Mouse (Mus musculus) embryonic facial prominence, embryonic 10.5 days (tissue): ENCODE measurements at regions not wholly inside any gene's neighbourhood (a gene's known extent, or its start where the extent isn't known, plus 50 kb on each side); places are given as distances from the start of the nearest gene placed in this dataset. TPM values are rescaled to one million over a fixed set of nuclear protein-coding genes. Genes with fewer than 3 reads are reported as not detected.

Experiments used
- DNase-seq: peaks from one replicate; pipeline ENCODE4 v3.0.0-alpha.2; 2017; ENCODE audit warnings: low spot score
- H3K27ac ChIP-seq: fragments of 300-500 bp; sonication (generic); replicated peaks from 2 replicates; pipeline ENCODE4 v1.5.1; 2016; ENCODE audit warnings: mild to moderate bottlenecking
- H3K27me3 ChIP-seq: fragments of 300-500 bp; sonication (generic); replicated peaks from 2 replicates; pipeline ENCODE4 v1.6.1; 2016; ENCODE audit warnings: low read depth, mild to moderate bottlenecking; ENCODE audit not compliant: poor library complexity, severe bottlenecking
- H3K36me3 ChIP-seq: fragments of 300-500 bp; sonication (generic); replicated peaks from 2 replicates; pipeline ENCODE4 v1.6.1; 2016; ENCODE audit warnings: mild to moderate bottlenecking, moderate library complexity
- H3K4me1 ChIP-seq: fragments of 300-500 bp; sonication (generic); 2 replicates; pipeline ENCODE4 v1.6.1; 2016
- H3K4me3 ChIP-seq: fragments of 300-500 bp; sonication (generic); 2 replicates; pipeline ENCODE4 v1.5.1; 2016; ENCODE audit warnings: mild to moderate bottlenecking, moderate library complexity
- H3K9me3 ChIP-seq: fragments of 300-500 bp; sonication (generic); 2 replicates; pipeline ENCODE4 v1.6.1; 2016; ENCODE audit warnings: mild to moderate bottlenecking
- WGBS: fragments of 180-500 bp; shearing (Covaris S2); methylation state at CpG from one replicate; pipeline ENCODE4 v1.1.7; 2016; 5-methylcytosine and 5-hydroxymethylcytosine counted together
- microRNA-seq: library from miRNA; unstranded; fragments of <30 nt; microRNA quantifications from one replicate; pipeline ENCODE4, GENCODE M21; 2017

DNA sequence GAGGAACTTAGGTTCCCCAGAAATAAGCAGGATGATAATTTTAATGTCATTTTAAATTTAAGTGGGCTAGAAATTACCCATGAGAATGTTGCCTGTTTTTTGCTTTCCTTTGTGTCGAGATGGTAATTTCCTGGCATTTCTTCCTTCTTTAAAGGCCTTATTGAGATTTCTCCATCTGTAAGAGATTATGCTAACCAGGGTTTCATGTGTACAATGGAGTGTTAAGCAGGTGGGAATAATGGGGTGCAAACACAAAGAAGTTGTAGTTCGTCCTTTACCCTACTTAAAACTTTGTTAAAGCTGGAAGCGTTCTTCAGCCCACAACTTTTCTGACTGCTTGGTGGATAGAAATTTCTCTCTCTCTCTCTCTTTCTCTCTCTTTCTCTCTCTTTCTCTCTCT is 77.8 kb upstream of the Zfp64 start:
- Histone ChIP-seq H3K9me3 (no peaks in the 10 kb centered on the region), H3K27me3 (no peaks in the 10 kb centered on the region), H3K4me1 (peaks cover 20% of the 10 kb centered on the region), H3K36me3 (no peaks in the 10 kb centered on the region), H3K27ac (no peak overlapping the region), H3K4me3 (no peak overlapping the region)
- 52% methylated on average over 3 of the region's 3 CpGs for WGBS
- no peak for DNase-seq

DNA sequence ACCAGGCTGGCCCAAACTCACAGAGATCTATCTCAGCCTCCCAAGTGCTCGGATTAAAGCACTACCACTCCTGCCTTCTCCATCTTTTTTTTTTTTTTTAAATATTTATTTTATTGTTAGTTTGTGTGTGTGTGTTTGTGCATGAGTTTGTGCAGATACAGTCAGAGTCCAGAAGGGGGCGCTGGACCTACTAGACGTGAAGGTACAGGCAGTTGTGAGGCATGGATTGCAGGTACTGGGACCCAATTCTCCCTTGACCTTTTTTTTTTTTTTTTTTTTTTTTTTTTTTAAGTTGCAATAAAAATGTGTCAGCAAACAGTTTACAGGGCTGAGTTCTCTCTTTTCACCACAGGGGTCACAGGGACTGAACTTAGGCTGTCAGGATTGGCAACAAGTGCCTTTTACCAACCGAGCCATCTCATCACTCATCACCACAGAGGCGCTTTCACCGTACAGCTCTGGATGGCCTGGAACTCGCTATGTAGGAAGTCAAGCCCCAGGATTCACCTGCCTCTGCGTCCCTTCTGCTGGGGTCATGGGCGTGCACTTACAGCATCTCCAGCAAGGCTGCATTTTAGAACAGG is 73.2 kb upstream of the Zfp64 start:
- no peaks in the 10 kb centered on the region for H3K36me3 ChIP-seq
- 74% methylated on average over 9 of the region's 9 CpGs for WGBS

DNA sequence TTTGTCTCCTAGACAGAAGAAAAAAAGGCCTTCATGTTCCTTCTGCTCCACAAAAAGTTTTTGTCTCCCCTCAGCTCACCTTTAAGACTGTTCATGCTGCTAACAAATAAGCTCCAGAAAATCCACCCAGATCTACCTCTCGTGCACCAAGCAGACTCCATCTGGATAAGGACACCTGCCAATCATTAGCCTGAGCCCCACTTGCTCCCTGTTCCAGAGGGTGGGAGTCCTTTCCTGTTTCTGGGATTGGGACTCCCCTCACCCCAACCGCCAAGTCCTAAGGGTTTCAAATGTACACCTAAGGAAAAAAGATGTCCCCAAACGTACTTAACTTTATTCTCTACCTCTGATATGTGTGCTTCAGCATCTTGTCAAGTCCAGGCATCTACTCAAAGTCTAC is 63.6 kb upstream of the Zfp64 start:
- H3K9me3 ChIP-seq: no peaks in the 10 kb centered on the region; the same call in 1 of the 2 replicates
- no peak overlapping the region for H3K4me3 ChIP-seq
- H3K4me1 ChIP-seq: no peaks in the 10 kb centered on the region
- H3K36me3 ChIP-seq: no peaks in the 10 kb centered on the region
- H3K27me3 ChIP-seq: no peaks in the 10 kb centered on the region
- no peak overlapping the region for H3K27ac ChIP-seq
- 73% methylated on average over 3 of the region's 3 CpGs for WGBS
- no peak for DNase-seq

More for the DNA sequence above, 73.2 kb upstream of the Zfp64 start:
- no peak overlapping the region for H3K27ac ChIP-seq
- peaks cover 13% of the 10 kb centered on the region for H3K4me1 ChIP-seq
- no peak overlapping the region for H3K4me3 ChIP-seq
- no peaks in the 10 kb centered on the region for H3K9me3 ChIP-seq
- no peak for DNase-seq
- H3K27me3 ChIP-seq: no peaks in the 10 kb centered on the region

DNA sequence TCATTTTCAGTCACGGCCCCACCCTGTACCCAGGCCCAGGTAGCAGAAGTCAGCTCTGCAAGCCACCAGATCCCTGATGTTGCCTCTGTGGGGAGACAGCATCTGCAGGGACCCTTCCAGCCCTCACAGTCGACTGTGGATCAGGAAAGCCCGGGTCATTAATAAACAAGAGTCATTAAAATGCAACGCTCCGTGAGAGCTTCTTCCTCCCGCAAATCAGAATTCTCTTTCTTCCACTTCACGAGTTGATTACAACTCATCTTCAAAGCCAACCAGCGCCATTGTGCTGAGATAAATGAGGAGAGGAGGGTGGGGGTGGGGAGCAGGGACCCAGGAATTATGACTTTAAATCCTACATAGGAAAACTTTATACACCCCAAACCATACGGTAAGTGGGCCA is 54.9 kb upstream of the Zfp64 start:
- Histone ChIP-seq H3K4me1 (peaks cover 8% of the 10 kb centered on the region), H3K4me3 (no peak overlapping the region), H3K27ac (peak overlapping the region; percentile 61)

DNA sequence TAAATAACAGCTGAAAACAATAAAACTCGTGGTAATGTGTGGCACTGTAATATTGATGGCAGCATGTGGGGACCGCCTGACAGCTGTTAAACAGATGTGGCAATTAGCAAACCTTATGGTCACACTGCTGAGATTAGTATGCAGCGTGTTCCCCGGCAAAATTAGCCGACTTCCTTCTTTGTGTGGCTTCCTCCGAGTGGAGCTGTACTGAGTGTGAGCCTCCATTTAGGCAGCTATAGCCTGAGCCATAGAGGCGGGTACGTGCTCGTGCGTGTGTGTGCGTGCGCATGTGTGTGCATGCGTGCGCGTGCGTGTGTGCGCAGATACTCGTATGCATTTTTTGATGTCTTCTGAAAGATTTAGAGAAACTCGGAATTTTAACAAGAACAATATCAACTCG is 53.4 kb upstream of the Zfp64 start:
- no peaks in the 10 kb centered on the region for H3K36me3 ChIP-seq
- H3K27ac ChIP-seq: peak overlapping the region; percentile 57
- H3K27me3 ChIP-seq: no peaks in the 10 kb centered on the region
- H3K4me3 ChIP-seq: no peak overlapping the region; the same call in 1 of the 2 replicates
- H3K9me3 ChIP-seq: no peaks in the 10 kb centered on the region
- WGBS: 79% methylated on average over 20 of the region's 20 CpGs
- peaks cover 8% of the 10 kb centered on the region for H3K4me1 ChIP-seq
- DNase-seq: peak; percentile 21

More for the DNA sequence above, 54.9 kb upstream of the Zfp64 start:
- WGBS: 71% methylated on average over 9 of the region's 9 CpGs
- H3K9me3 ChIP-seq: no peaks in the 10 kb centered on the region
- no peak for DNase-seq
- no peaks in the 10 kb centered on the region for H3K36me3 ChIP-seq
- H3K27me3 ChIP-seq: no peaks in the 10 kb centered on the region

DNA sequence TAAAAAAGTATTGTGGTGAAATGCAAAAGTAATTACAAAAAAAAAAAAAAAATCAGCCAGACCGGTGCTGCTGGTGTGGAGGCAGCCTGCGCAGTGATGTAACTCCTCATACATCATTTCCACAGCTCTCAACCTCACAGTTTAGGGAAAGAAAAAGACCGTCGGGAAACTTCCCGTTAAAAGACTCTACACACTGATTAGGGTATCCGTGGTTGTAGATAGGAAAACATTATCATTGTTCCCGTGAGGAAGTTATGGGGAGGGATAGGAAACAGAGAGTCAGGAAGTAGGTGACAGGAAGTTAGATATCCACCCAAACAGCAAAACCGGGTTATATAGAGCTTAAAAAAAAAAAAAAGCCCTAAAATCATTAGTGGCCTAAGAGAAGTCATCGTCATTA is 52.9 kb upstream of the Zfp64 start:
- Histone ChIP-seq H3K9me3 (no peaks in the 10 kb centered on the region), H3K27me3 (no peaks in the 10 kb centered on the region), H3K4me3 (no peak overlapping the region; the same call in 1 of the 2 replicates), H3K4me1 (peaks cover 8% of the 10 kb centered on the region), H3K27ac (no peak overlapping the region), H3K36me3 (no peaks in the 10 kb centered on the region)
- WGBS: 74% methylated on average over 9 of the region's 9 CpGs
- no peak for DNase-seq

DNA sequence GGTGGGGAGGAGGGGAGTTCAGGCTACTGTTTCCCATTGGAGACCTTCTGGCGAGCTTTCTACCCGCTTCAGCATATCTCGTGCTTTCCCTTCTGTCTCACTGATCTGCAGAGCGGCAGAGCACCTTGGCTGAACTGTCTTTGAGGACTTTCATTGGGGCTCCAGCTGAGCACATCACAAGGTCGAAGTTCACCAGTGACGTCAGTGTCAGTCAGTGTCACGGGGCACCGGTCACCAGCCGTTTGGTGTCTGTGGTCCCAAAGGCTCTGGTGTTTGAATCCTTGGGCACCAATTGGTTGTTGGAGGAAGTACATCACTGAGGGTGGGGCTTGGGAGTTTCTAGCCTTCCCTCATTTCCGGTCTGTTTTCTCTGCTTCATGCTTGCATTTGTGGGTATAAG is 51.2 kb upstream of the Zfp64 start:
- no peaks in the 10 kb centered on the region for H3K36me3 ChIP-seq
- no peaks in the 10 kb centered on the region for H3K27me3 ChIP-seq
- no peak overlapping the region for H3K27ac ChIP-seq
- no peak overlapping the region for H3K4me3 ChIP-seq
- DNase-seq: no peak
- WGBS: 87% methylated on average over 10 of the region's 10 CpGs
- no peaks in the 10 kb centered on the region for H3K9me3 ChIP-seq
- peaks cover 8% of the 10 kb centered on the region for H3K4me1 ChIP-seq

DNA sequence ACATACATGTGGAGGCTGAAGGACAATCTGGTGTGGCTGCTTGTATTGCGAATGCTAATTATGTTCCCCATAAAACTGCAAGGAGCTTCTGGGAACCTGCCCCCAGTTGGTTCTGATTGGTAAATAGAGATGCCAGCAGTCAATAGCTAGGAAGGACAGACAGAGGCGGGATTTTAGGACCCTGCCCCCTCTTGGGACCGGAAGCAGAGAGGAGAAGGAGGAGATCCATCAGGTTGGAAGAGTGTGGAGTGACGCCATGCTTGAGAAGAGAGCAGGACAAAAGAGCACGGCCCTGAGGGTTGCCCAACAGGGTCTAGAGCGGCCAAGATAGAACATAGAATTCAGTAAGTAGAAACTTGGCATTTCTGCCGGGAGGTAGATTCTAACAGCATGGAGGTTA is 50.4 kb upstream of the Zfp64 start:
- Histone ChIP-seq H3K4me3 (no peak overlapping the region), H3K36me3 (no peaks in the 10 kb centered on the region), H3K4me1 (peaks cover 8% of the 10 kb centered on the region), H3K27me3 (no peaks in the 10 kb centered on the region), H3K9me3 (no peaks in the 10 kb centered on the region), H3K27ac (no peak overlapping the region)
- no peak for DNase-seq
- WGBS: 91% methylated on average over 7 of the region's 7 CpGs

Small RNAs in the stretch of these regions (microRNA-seq; reads per million reads assigned to microRNA genes)
- gene Gm26469: not detected
